Mouse (Mus musculus) stomach, postnatal 0 days (tissue): Measurements from ENCODE around the gene Acoxl. TPM values are rescaled to one million over a fixed set of nuclear protein-coding genes. Genes with fewer than 3 reads are reported as not detected.

Experiments
- ATAC-seq: fragments of 200-750 bp; cut with Nextera tagmentation; 2 replicates; pipeline ENCODE4 v1.8.0; 2017; ENCODE audit not compliant: low FRiP score, low TSS enrichment
- DNase-seq: peaks from one replicate; pipeline ENCODE4 v3.0.0-alpha.2; 2016; ENCODE audit warnings: low spot score
- H3K27ac ChIP-seq: fragments of 300-500 bp; sonication (generic); replicated peaks from 2 replicates; pipeline ENCODE4 v1.5.1; 2014; ENCODE audit warnings: mild to moderate bottlenecking, control low read depth
- H3K27me3 ChIP-seq: fragments of 300-500 bp; sonication (generic); 2 replicates; pipeline ENCODE4 v1.6.1; 2014; ENCODE audit warnings: low read length; ENCODE audit not compliant: control insufficient read depth, insufficient read depth
- H3K36me3 ChIP-seq: fragments of 300-500 bp; sonication (generic); 2 replicates; pipeline ENCODE4 v1.6.1; 2014; ENCODE audit warnings: low read length, mixed read lengths; ENCODE audit not compliant: control insufficient read depth, insufficient read depth
- H3K4me1 ChIP-seq: fragments of 300-500 bp; sonication (generic); replicated peaks from 2 replicates; pipeline ENCODE4 v1.6.1; 2014; ENCODE audit warnings: antibody characterized with exemption; ENCODE audit not compliant: control insufficient read depth, insufficient read depth
- H3K4me2 ChIP-seq: fragments of 300-500 bp; sonication (generic); replicated peaks from 2 replicates; pipeline ENCODE4 v1.6.1; 2014; ENCODE audit warnings: low read depth, mild to moderate bottlenecking, control low read depth, moderate library complexity
- H3K4me3 ChIP-seq: fragments of 300-500 bp; sonication (generic); 2 replicates; pipeline ENCODE4 v1.5.1; 2014; ENCODE audit warnings: low read depth, low read length, control low read depth
- H3K9ac ChIP-seq: fragments of 300-500 bp; sonication (generic); 2 replicates; pipeline ENCODE4 v1.6.1; 2014; ENCODE audit warnings: mild to moderate bottlenecking, low read length, control low read depth, mixed read lengths
- H3K9me3 ChIP-seq: fragments of 300-500 bp; sonication (generic); 2 replicates; pipeline ENCODE4 v1.6.1; 2016; ENCODE audit warnings: low read length; ENCODE audit not compliant: control insufficient read depth
- CTCF ChIP-seq: IDR thresholded peaks from 2 replicates; pipeline ENCODE4 v1.5.1; 2016; ENCODE audit warnings: antibody characterized with exemption, low read depth, mild to moderate bottlenecking, moderate library complexity
- EP300 ChIP-seq: optimal IDR thresholded peaks from 2 replicates; pipeline ENCODE3; 2016; ENCODE audit warnings: antibody characterized with exemption
- WGBS: fragments of 180-500 bp; shearing (Covaris S2); extraction: QIAGEN DNeasy Blood & Tissue Kit; methylation state at CpG from one replicate; pipeline ENCODE4 v1.1.7; 2014; 5-methylcytosine and 5-hydroxymethylcytosine counted together
- polyA plus RNA-seq: library from polyadenylated mRNA; unstranded; fragments of >200 nt; fragmentation: Nextera tagmentation; extraction: Ambion mirVana; gene quantifications from 2 replicates; pipeline ENCODE4 v1.2.1, GENCODE M21; 2015

Acoxl gene
- polyA plus RNA-seq, 1 experiment from 2014 or later = 0.17 TPM

GRCm38 (mm10) chr2:128111537-128111936 lies 272.9 kb downstream of the Acoxl start:
- 75% methylated on average over 9 of the region's 9 CpGs for WGBS
- Histone ChIP-seq H3K9ac (no peak overlapping the region), H3K4me3 (no peak overlapping the region), H3K36me3 (no peaks in the 10 kb centered on the region), H3K27ac (no peak overlapping the region), H3K9me3 (no peaks in the 10 kb centered on the region), H3K27me3 (no peaks in the 10 kb centered on the region), H3K4me2 (no peak overlapping the region), H3K4me1 (no peaks in the 10 kb centered on the region)
- DNase-seq (no peak), ATAC-seq (no peak)
- TF ChIP-seq CTCF (no peak), EP300 (no peak)

- H3K9ac ChIP-seq = no peak overlapping the region
- H3K27ac ChIP-seq = no peak overlapping the region
- H3K4me1 ChIP-seq = no peaks in the 10 kb centered on the region
- no peak for DNase-seq
- TF ChIP-seq EP300 (no peak), CTCF (no peak)
- H3K9me3 ChIP-seq = no peaks in the 10 kb centered on the region
- no peak overlapping the region for H3K4me2 ChIP-seq
- no peaks in the 10 kb centered on the region for H3K36me3 ChIP-seq
- ATAC-seq = no peak
- H3K27me3 ChIP-seq = no peaks in the 10 kb centered on the region
- WGBS = 78% methylated on average over 3 of the region's 3 CpGs
- no peak overlapping the region for H3K4me3 ChIP-seq
Measured at GRCm38 (mm10) chr2:128114621-128115020, 275.9 kb downstream of the Acoxl start.

DNA sequence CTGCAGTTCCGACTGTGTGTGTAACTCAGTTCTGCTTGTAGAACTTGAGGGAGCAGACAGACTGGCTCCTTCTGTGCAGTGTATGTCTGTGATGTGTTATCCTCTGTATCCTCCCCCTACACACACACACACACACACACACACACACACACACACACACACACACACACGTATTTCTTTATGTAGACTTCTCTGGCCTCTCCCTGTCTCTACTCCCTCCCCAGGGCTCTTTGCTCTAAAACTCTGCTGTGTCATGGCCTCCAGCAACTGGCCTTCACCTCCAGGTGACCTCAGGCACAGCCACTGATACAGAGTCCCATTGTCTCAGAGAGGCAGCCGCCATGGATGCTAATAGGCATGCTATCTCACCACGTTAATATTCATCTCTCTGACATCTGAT lies 276.9 kb downstream of the Acoxl start:
- Histone ChIP-seq H3K9me3 (no peaks in the 10 kb centered on the region), H3K4me1 (no peaks in the 10 kb centered on the region), H3K4me2 (no peak overlapping the region), H3K4me3 (no peak overlapping the region), H3K27me3 (no peaks in the 10 kb centered on the region), H3K27ac (no peak overlapping the region), H3K36me3 (no peaks in the 10 kb centered on the region), H3K9ac (no peak overlapping the region)
- TF ChIP-seq EP300 = no peak
- TF ChIP-seq CTCF = no peak
- no peak for DNase-seq
- 44% methylated on average over 4 of the region's 4 CpGs for WGBS
- no peak for ATAC-seq

DNA sequence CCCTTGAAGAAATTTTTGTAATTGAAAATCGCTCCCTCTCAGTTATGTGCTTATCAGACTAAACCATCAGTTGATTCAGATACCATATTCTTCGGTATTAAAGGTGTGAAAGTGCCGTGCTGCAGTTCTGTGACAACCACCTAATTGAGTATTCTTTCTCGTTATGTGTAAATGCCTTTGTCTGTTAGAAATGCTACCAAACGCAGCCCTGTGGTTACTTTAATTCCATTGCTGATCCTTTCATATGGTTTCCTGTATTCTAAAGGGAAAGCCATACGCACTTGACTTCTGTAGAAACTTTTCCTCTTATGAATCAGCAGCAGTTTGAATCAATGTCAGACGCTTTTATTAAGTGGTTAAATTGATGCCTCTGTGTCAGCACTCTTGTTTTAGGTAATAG lies 278.9 kb downstream of the Acoxl start:
- WGBS = 79% methylated on average over 7 of the region's 7 CpGs

DNA sequence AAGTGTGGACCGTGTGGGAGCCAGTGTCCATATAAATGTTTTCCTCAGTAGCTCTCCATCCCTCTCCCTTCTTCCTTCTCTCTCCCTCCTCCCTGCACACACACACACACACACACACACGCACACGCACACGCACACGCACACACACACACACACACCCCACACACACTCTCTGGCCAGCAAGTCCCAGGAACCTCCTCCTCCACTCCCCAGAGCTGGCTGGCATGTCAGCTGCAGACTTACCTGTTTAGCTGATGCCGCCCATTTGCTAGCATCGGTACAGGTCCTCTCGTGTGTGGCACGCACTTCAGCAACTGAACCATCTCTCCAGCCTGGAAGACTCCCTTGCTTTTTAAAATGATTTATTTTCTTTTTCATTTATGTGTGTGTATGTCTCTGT lies 280.3 kb downstream of the Acoxl start:
- no peaks in the 10 kb centered on the region for H3K36me3 ChIP-seq
- H3K27me3 ChIP-seq = no peaks in the 10 kb centered on the region
- WGBS = 92% methylated on average over 9 of the region's 9 CpGs
- H3K27ac ChIP-seq = no peak overlapping the region
- no peak for TF ChIP-seq EP300
- TF ChIP-seq CTCF = no peak
- H3K4me3 ChIP-seq = no peak overlapping the region
- ATAC-seq (no peak), DNase-seq (no peak)
- H3K9ac ChIP-seq = no peak overlapping the region
- H3K9me3 ChIP-seq = no peaks in the 10 kb centered on the region
- H3K4me1 ChIP-seq = peaks cover 7% of the 10 kb centered on the region; the same call in 1 of the 2 replicates
- H3K4me2 ChIP-seq = no peak overlapping the region

More for the DNA sequence above, 278.9 kb downstream of the Acoxl start:
- Histone ChIP-seq H3K4me1 (peaks cover 1% of the 10 kb centered on the region; the same call in 1 of the 2 replicates), H3K27ac (no peak overlapping the region), H3K4me3 (no peak overlapping the region), H3K4me2 (no peak overlapping the region), H3K27me3 (no peaks in the 10 kb centered on the region), H3K9me3 (no peaks in the 10 kb centered on the region), H3K9ac (no peak overlapping the region), H3K36me3 (no peaks in the 10 kb centered on the region)
- TF ChIP-seq EP300 = no peak
- no peak for TF ChIP-seq CTCF
- DNase-seq (no peak), ATAC-seq (no peak)

DNA sequence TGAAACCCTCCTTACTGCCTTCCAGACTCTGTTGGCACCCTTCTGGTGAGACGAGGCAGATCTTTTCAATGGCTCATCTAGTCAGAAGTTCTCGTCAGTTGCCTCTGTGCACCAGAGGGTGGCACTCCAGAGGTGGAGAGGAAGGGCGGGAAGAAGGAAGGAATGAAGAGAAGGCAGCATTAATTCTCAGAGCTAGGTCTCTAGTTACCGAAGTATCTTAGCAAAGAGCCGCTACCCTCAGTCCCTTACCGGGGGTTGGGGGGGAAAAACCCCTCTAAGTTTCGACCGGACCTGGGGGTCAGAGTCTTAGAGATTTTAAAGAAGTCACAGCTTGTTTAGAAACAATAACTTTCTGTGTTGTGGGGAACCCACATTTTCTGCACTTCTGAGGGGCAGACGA lies 283.8 kb downstream of the Acoxl start:
- WGBS = 2% methylated on average over 9 of the region's 9 CpGs
- no peaks in the 10 kb centered on the region for H3K36me3 ChIP-seq

More for the DNA sequence above, 283.8 kb downstream of the Acoxl start:
- H3K27me3 ChIP-seq = no peaks in the 10 kb centered on the region
- H3K9me3 ChIP-seq = no peaks in the 10 kb centered on the region
- H3K4me2 ChIP-seq = peak overlapping the region; percentile 95
- peaks cover 7% of the 10 kb centered on the region; the same call in 1 of the 2 replicates for H3K4me1 ChIP-seq
- TF ChIP-seq EP300 = no peak
- TF ChIP-seq CTCF = peak; percentile 91
- H3K9ac ChIP-seq = no peak overlapping the region
- ATAC-seq (no peak), DNase-seq (peak; percentile 74)
- no peak overlapping the region for H3K27ac ChIP-seq
- H3K4me3 ChIP-seq = no peak overlapping the region; the same call in 1 of the 2 replicates
